Mouse (Mus musculus): Measurements from ENCODE around the gene Sorbs1. TPM values are rescaled to one million over a fixed set of nuclear protein-coding genes. Genes with fewer than 3 reads are reported as not detected.

Gene Sorbs1
- total and polyA plus RNA-seq, 3 experiments = 2.1 to 6.2 (median 3.6) TPM

GRCm38 (mm10) chr19:40467810-40468209 lies 45.8 kb downstream of the Sorbs1 start:
- no peak for TF ChIP-seq CTCF (conservative IDR thresholded peaks at IDR 0.05 in 1 of 2, IDR thresholded peaks at IDR 0.05 in 1 of 2; ENCODE audit: low read depth in 2 of 2, low read length in 2 of 2)
- TF ChIP-seq TCF12 (IDR thresholded peaks at IDR 0.05; ENCODE audit: low read depth, low read length) = no peak
- TF ChIP-seq CHD2 (IDR thresholded peaks at IDR 0.05; ENCODE audit: low read length) = no peak
- TF ChIP-seq JUND (conservative IDR thresholded peaks at IDR 0.05; ENCODE audit: low read depth, low read length) = no peak
- no peak for TF ChIP-seq POLR2A (IDR thresholded peaks at IDR 0.05; ENCODE audit: low read depth, low read length)
- no peak for TF ChIP-seq IRF4 (IDR thresholded peaks at IDR 0.05; ENCODE audit: low read depth, low read length)
- TF ChIP-seq ZC3H11A (IDR thresholded peaks at IDR 0.05; ENCODE audit: low read depth, low read length) = no peak
- TF ChIP-seq RCOR1 (conservative IDR thresholded peaks at IDR 0.05; ENCODE audit: low read depth, low read length) = no peak
- no peak for TF ChIP-seq TBP (conservative IDR thresholded peaks at IDR 0.05; ENCODE audit: low read depth, low read length)
- TF ChIP-seq ZNF384 (IDR thresholded peaks at IDR 0.05; ENCODE audit: low read depth, low read length) = no peak
- TF ChIP-seq MYC (IDR thresholded peaks at IDR 0.05; ENCODE audit: low read depth, low read length) = no peak
- no peak for TF ChIP-seq MAZ (IDR thresholded peaks at IDR 0.05; ENCODE audit: low read depth, low read length)
- TF ChIP-seq MAX (IDR thresholded peaks at IDR 0.05; ENCODE audit: low read length) = no peak
- no peak for TF ChIP-seq USF1 (IDR thresholded peaks at IDR 0.05; ENCODE audit: low read depth, low read length)
- no peak overlapping the region for H3K4me2 ChIP-seq (ENCODE audit: insufficient read depth, low read depth, poor library complexity, severe bottlenecking)
- no peak for DNase-seq (ENCODE audit: extremely low read depth)
- H3K4me3 ChIP-seq (replicated peaks in 1 of 3; ENCODE audit: low read depth in 2 of 3, low read length in 2 of 3, poor library complexity in 1 of 3) = no peak overlapping the region
- H3K27me3 ChIP-seq (replicated peaks) = no peaks in the 10 kb centered on the region
- dilution Hi-C loops (cut with MboI; ENCODE audit: extremely low pct_ligation_motif_present, extremely low pct_unique_long_range_greater_than_20kb, low sequenced_read_pairs) = no loop called here
- no peaks in the 10 kb centered on the region for H3K79me2 ChIP-seq (replicated peaks; ENCODE audit: control insufficient read depth, extremely low read depth, insufficient read depth, poor library complexity, severe bottlenecking)
- H3K4me1 ChIP-seq (ENCODE audit: control insufficient read depth in 1 of 2, insufficient read depth in 2 of 2) = no peaks in the 10 kb centered on the region
- H3K27ac ChIP-seq (ENCODE audit: insufficient read depth, low read depth) = no peak overlapping the region
- H3K9me3 ChIP-seq (replicated peaks; ENCODE audit: low read length) = no peaks in the 10 kb centered on the region
- H3K9ac ChIP-seq (ENCODE audit: insufficient read depth, low read depth) = no peak overlapping the region
- no peaks in the 10 kb centered on the region for H3K36me3 ChIP-seq (replicated peaks in 1 of 2; ENCODE audit: control insufficient read depth in 1 of 2, insufficient read depth in 1 of 2, low read length in 1 of 2)
- in situ Hi-C loops (cut with MboI; ENCODE audit: low pct_ligation_motif_present, low pct_unique_long_range_greater_than_20kb, low sequenced_read_pairs) = no loop called here

GRCm38 (mm10) chr19:40465339-40465738 lies 48.2 kb downstream of the Sorbs1 start:
- no peak overlapping the region for H3K4me3 ChIP-seq (replicated peaks in 1 of 3; ENCODE audit: low read depth in 2 of 3, low read length in 2 of 3, poor library complexity in 1 of 3)
- dilution Hi-C loops (cut with MboI; ENCODE audit: extremely low pct_ligation_motif_present, extremely low pct_unique_long_range_greater_than_20kb, low sequenced_read_pairs) = no loop called here
- H3K27me3 ChIP-seq (replicated peaks) = no peaks in the 10 kb centered on the region
- no peaks in the 10 kb centered on the region for H3K36me3 ChIP-seq (replicated peaks in 1 of 2; ENCODE audit: control insufficient read depth in 1 of 2, insufficient read depth in 1 of 2, low read length in 1 of 2)
- no peaks in the 10 kb centered on the region for H3K4me1 ChIP-seq (ENCODE audit: control insufficient read depth in 1 of 2, insufficient read depth in 2 of 2)
- no peaks in the 10 kb centered on the region for H3K9me3 ChIP-seq (replicated peaks; ENCODE audit: low read length)
- no peak overlapping the region for H3K4me2 ChIP-seq (ENCODE audit: insufficient read depth, low read depth, poor library complexity, severe bottlenecking)
- H3K79me2 ChIP-seq (replicated peaks; ENCODE audit: control insufficient read depth, extremely low read depth, insufficient read depth, poor library complexity, severe bottlenecking) = no peaks in the 10 kb centered on the region
- no peak overlapping the region for H3K9ac ChIP-seq (ENCODE audit: insufficient read depth, low read depth)
- DNase-seq (ENCODE audit: extremely low read depth) = no peak
- H3K27ac ChIP-seq (ENCODE audit: insufficient read depth, low read depth) = no peak overlapping the region
- in situ Hi-C loops (cut with MboI; ENCODE audit: low pct_ligation_motif_present, low pct_unique_long_range_greater_than_20kb, low sequenced_read_pairs) = no loop called here
- TF ChIP-seq POLR2A (IDR thresholded peaks at IDR 0.05; ENCODE audit: low read depth, low read length) (no peak), ZKSCAN1 (IDR thresholded peaks at IDR 0.05; ENCODE audit: borderline replicate concordance, low read depth, low read length) (no peak), RAD21 (IDR thresholded peaks at IDR 0.05; ENCODE audit: low read depth, low read length) (no peak), ZNF384 (IDR thresholded peaks at IDR 0.05; ENCODE audit: low read depth, low read length) (no peak), SMC3 (IDR thresholded peaks at IDR 0.05; ENCODE audit: low read depth, low read length) (no peak), BHLHE40 (IDR thresholded peaks at IDR 0.05; ENCODE audit: low read depth, low read length) (no peak), TBP (conservative IDR thresholded peaks at IDR 0.05; ENCODE audit: low read depth, low read length) (no peak), CTCF (conservative IDR thresholded peaks at IDR 0.05 in 1 of 2, IDR thresholded peaks at IDR 0.05 in 1 of 2; ENCODE audit: low read depth in 2 of 2, low read length in 2 of 2) (no peak), JUN (IDR thresholded peaks at IDR 0.05; ENCODE audit: insufficient read depth, low read depth, low read length) (no peak), MEF2A (IDR thresholded peaks at IDR 0.05; ENCODE audit: borderline replicate concordance, low read depth, low read length) (no peak), PAX5 (IDR thresholded peaks at IDR 0.05; ENCODE audit: low read length) (no peak), ZC3H11A (IDR thresholded peaks at IDR 0.05; ENCODE audit: low read depth, low read length) (no peak), ETS1 (conservative IDR thresholded peaks at IDR 0.05; ENCODE audit: low read depth, low read length) (no peak), E2F4 (IDR thresholded peaks at IDR 0.05; ENCODE audit: insufficient replicate concordance, low read depth, low read length) (no peak), RCOR1 (conservative IDR thresholded peaks at IDR 0.05; ENCODE audit: low read depth, low read length) (no peak), TCF12 (IDR thresholded peaks at IDR 0.05; ENCODE audit: low read depth, low read length) (no peak)

Data from CH12.LX (cell line).